Mouse (Mus musculus): ENCODE measurements at regions not wholly inside any gene's neighbourhood (a gene's known extent, or its start where the extent isn't known, plus 50 kb on each side); places are given as distances from the start of the nearest gene placed in this dataset.

DNA sequence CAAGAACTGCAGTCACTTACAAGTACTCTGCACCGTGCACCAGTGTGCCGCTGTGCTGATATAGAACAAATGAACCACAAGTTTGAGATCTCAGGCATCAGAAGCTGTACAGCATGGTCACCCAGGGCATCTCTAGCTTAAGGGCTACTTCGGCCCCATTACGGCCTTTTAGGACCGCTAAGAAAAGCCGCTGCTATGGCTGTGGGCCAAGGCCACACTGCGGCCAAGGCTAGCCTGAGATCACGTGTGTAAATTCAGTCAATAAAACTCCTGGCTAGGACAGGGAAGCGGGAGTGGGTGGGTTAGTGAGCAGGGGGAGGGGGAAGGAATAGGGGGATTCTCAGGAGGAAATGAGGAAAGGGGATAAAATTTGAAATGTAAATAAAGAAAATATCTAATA lies 50.9 kb upstream of the Atp12a start:
- H3K4me3 ChIP-seq, result no peak overlapping the region
- no peak for DNase-seq (ENCODE audit: low spot score)
- H3K27ac ChIP-seq (replicated peaks), result no peak overlapping the region
- no peaks in the 10 kb centered on the region for H3K27me3 ChIP-seq (replicated peaks; ENCODE audit: low read depth, poor library complexity, severe bottlenecking)
- WGBS, result 88% methylated on average over 9 of the region's 9 CpGs
- no peaks in the 10 kb centered on the region for H3K4me1 ChIP-seq
- no peaks in the 10 kb centered on the region for H3K9me3 ChIP-seq
- H3K36me3 ChIP-seq (replicated peaks), result no peaks in the 10 kb centered on the region

DNA sequence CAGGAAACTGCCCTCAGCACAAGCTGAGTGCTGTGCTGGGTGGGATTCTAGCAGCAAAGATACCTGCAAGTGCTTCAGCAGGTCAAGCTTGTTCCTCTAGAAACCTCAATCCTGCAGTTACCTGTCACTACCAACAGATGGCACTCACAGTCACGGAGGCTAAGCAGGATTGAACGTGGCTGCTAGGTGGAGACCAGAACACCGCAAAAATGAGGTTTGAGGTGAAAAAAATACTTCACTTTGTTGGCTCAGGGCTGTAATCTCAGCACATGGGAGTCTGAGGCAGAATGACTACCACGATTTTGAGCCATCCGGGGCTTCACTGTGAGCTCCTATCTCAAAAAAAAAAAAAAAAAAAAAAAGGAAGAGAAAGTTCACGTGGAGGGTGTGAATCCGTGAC lies 50.4 kb upstream of the Atp12a start:
- peak; percentile 50 for DNase-seq (ENCODE audit: low spot score)
- H3K27ac ChIP-seq (replicated peaks), result no peak overlapping the region
- H3K9me3 ChIP-seq, result no peaks in the 10 kb centered on the region
- 35% methylated on average over 7 of the region's 7 CpGs for WGBS
- H3K4me3 ChIP-seq, result no peak overlapping the region
- H3K4me1 ChIP-seq, result no peaks in the 10 kb centered on the region
- H3K27me3 ChIP-seq (replicated peaks; ENCODE audit: low read depth, poor library complexity, severe bottlenecking), result no peaks in the 10 kb centered on the region
- H3K36me3 ChIP-seq (replicated peaks), result no peaks in the 10 kb centered on the region
